ENCODE assay signal across 8 mouse cellular contexts in genomic region chr19:4306190-4306577, GRCm38 (mm10). TPM values are rescaled to one million over a fixed set of nuclear protein-coding genes. Genes with fewer than 3 reads are reported as not detected.
A peak's percentile ranks its signal among the peaks of the same experiment; 100 is the strongest.
DNase-seq lines count a peak whose midpoint lies in the region; ATAC-seq and TF ChIP-seq lines count a peak whose summit lies in the region.

Gene Grk2 (minus strand): TSS chr19:4306222.

- peak within 1 kb of the TSS; percentile 83 for H3K4me2 ChIP-seq in heart, embryonic 15.5 days
- peak within 1 kb of the TSS; percentile 87 for H3K4me2 ChIP-seq in liver, embryonic 16.5 days (ENCODE audit: low read depth, low read length)
- peak within 1 kb of the TSS; percentile 79 for H3K4me2 ChIP-seq in neural tube, embryonic 12.5 days (replicated peaks)
- H3K4me2 ChIP-seq in stomach, postnatal 0 days (replicated peaks; ENCODE audit: low read depth): peak within 1 kb of the TSS; percentile 88

- no peaks in the 10 kb centered on the region; the same call in 1 of the 2 replicates for H3K36me3 ChIP-seq in forebrain, embryonic 10.5 days (replicated peaks)
- H3K36me3 ChIP-seq in heart, embryonic 15.5 days: no peaks in the 10 kb centered on the region
- no peaks in the 10 kb centered on the region for H3K36me3 ChIP-seq in liver, embryonic 16.5 days (ENCODE audit: control insufficient read depth, insufficient read depth)
- H3K36me3 ChIP-seq in neural tube, embryonic 12.5 days: no peaks in the 10 kb centered on the region
- no peaks in the 10 kb centered on the region for H3K36me3 ChIP-seq in stomach, postnatal 0 days (ENCODE audit: control insufficient read depth, insufficient read depth, low read length)

- no peaks in the 10 kb centered on the region for H3K27me3 ChIP-seq in forebrain, embryonic 10.5 days (ENCODE audit: poor library complexity, severe bottlenecking)
- no peaks in the 10 kb centered on the region for H3K27me3 ChIP-seq in heart, embryonic 15.5 days
- no peaks in the 10 kb centered on the region for H3K27me3 ChIP-seq in liver, embryonic 16.5 days (ENCODE audit: control insufficient read depth, insufficient read depth, low read depth, low read length)
- H3K27me3 ChIP-seq in neural tube, embryonic 12.5 days (replicated peaks): no peaks in the 10 kb centered on the region
- no peaks in the 10 kb centered on the region for H3K27me3 ChIP-seq in stomach, postnatal 0 days (ENCODE audit: control insufficient read depth, insufficient read depth, low read length)

- WGBS in forebrain, embryonic 10.5 days: 2% methylated on average over 43 of the region's 46 CpGs
- WGBS in heart, embryonic 15.5 days: under 1% methylated on average over 26 of the region's 46 CpGs
- under 1% methylated on average over 26 of the region's 46 CpGs for WGBS in liver, embryonic 16.5 days (ENCODE audit: insufficient replicate concordance)
- WGBS in neural tube, embryonic 12.5 days: under 1% methylated on average over 17 of the region's 46 CpGs
- WGBS in stomach, postnatal 0 days: 0% methylated on average over 4 of the region's 46 CpGs

- TF ChIP-seq CTCF in stomach, postnatal 0 days (IDR thresholded peaks at IDR 0.05; ENCODE audit: low read depth): peak; percentile 71

- peak; percentile 75 for DNase-seq in forebrain, embryonic 10.5 days (ENCODE audit: extremely low spot score, low spot score)
- DNase-seq in kidney, postnatal 14 days: peak; percentile 90
- DNase-seq in stomach, postnatal 0 days (ENCODE audit: low spot score): peak; percentile 87

- H3K4me3 ChIP-seq in brown adipose tissue, adult 24 weeks (ENCODE audit: insufficient read depth, low read depth, low read length): peak within 1 kb of the TSS; percentile 84
- H3K4me3 ChIP-seq in forebrain, embryonic 10.5 days: peak within 1 kb of the TSS; percentile 95
- H3K4me3 ChIP-seq in heart, embryonic 15.5 days: peak within 1 kb of the TSS; percentile 70
- H3K4me3 ChIP-seq in liver, embryonic 16.5 days (ENCODE audit: low read depth, low read length): peak within 1 kb of the TSS; percentile 92
- H3K4me3 ChIP-seq in neural tube, embryonic 12.5 days: peak within 1 kb of the TSS; percentile 93
- H3K4me3 ChIP-seq in stomach, postnatal 0 days (ENCODE audit: low read depth, low read length): peak within 1 kb of the TSS; percentile 94

- peak within 1 kb of the TSS; percentile 96 for H3K9ac ChIP-seq in heart, embryonic 15.5 days
- peak within 1 kb of the TSS; percentile 96 for H3K9ac ChIP-seq in liver, embryonic 16.5 days (ENCODE audit: low read depth, low read length)
- peak within 1 kb of the TSS; percentile 89 for H3K9ac ChIP-seq in neural tube, embryonic 12.5 days
- peak within 1 kb of the TSS; percentile 93 for H3K9ac ChIP-seq in stomach, postnatal 0 days (ENCODE audit: low read length)

- peak within 1 kb of the TSS; percentile 73 for H3K27ac ChIP-seq in brown adipose tissue, adult 24 weeks (replicated peaks; ENCODE audit: low read depth, low read length)
- H3K27ac ChIP-seq in forebrain, embryonic 10.5 days: peak within 1 kb of the TSS; percentile 93
- peak within 1 kb of the TSS; percentile 74 for H3K27ac ChIP-seq in heart, embryonic 15.5 days
- H3K27ac ChIP-seq in liver, embryonic 16.5 days (ENCODE audit: low read length): peak within 1 kb of the TSS; percentile 89
- H3K27ac ChIP-seq in neural tube, embryonic 12.5 days: peak within 1 kb of the TSS; percentile 64; the same call in 1 of the 2 replicates
- peak within 1 kb of the TSS; percentile 95 for H3K27ac ChIP-seq in stomach, postnatal 0 days (replicated peaks)

- ATAC-seq in CD4-positive, CD25-positive, alpha-beta regulatory T cell, adult 4 months: peak; percentile 15
- ATAC-seq in heart, embryonic 15.5 days (replicated peaks; ENCODE audit: insufficient number of reproducible peaks, insufficient read depth, low FRiP score, low read depth): peak; percentile 77
- ATAC-seq in liver, embryonic 16.5 days (ENCODE audit: low read depth): peak; percentile 86
- peak; percentile 70 for ATAC-seq in neural tube, embryonic 12.5 days (ENCODE audit: low FRiP score, low read depth)
- ATAC-seq in stomach, postnatal 0 days (ENCODE audit: low FRiP score, low TSS enrichment): peak; percentile 81

- peaks cover 33% of the 10 kb centered on the region for H3K4me1 ChIP-seq in brown adipose tissue, adult 24 weeks (ENCODE audit: control insufficient read depth, insufficient read depth, insufficient read length, low read length)
- H3K4me1 ChIP-seq in forebrain, embryonic 10.5 days: peaks cover 49% of the 10 kb centered on the region
- H3K4me1 ChIP-seq in heart, embryonic 15.5 days (replicated peaks): peaks cover 51% of the 10 kb centered on the region
- H3K4me1 ChIP-seq in liver, embryonic 16.5 days (ENCODE audit: control insufficient read depth, low read depth, low read length): peaks cover 33% of the 10 kb centered on the region
- H3K4me1 ChIP-seq in neural tube, embryonic 12.5 days: peaks cover 48% of the 10 kb centered on the region
- peaks cover 14% of the 10 kb centered on the region for H3K4me1 ChIP-seq in stomach, postnatal 0 days (replicated peaks; ENCODE audit: control insufficient read depth, insufficient read depth)

- H3K9me3 ChIP-seq in forebrain, embryonic 10.5 days: no peaks in the 10 kb centered on the region
- no peaks in the 10 kb centered on the region for H3K9me3 ChIP-seq in heart, embryonic 15.5 days (replicated peaks)
- no peaks in the 10 kb centered on the region for H3K9me3 ChIP-seq in liver, embryonic 16.5 days (replicated peaks; ENCODE audit: control insufficient read depth, low read length)
- no peaks in the 10 kb centered on the region for H3K9me3 ChIP-seq in neural tube, embryonic 12.5 days
- no peaks in the 10 kb centered on the region for H3K9me3 ChIP-seq in stomach, postnatal 0 days (ENCODE audit: control insufficient read depth, low read length)

- TF ChIP-seq EP300 in stomach, postnatal 0 days (optimal IDR thresholded peaks at IDR 0.05): no peak

RNA-seq across cellular contexts. Expression of gene Grk2, which starts in this region (rescaled TPM):
- 100 to 1,000 TPM in 1 of 2 experiments, 10 to 100 TPM in 1; 93.7 to 101 TPM for polyA plus RNA-seq in CD4-positive, CD25-positive, alpha-beta regulatory T cell, adult 4 months (2017; shearing (Covaris generic))
- 30.7 and 35.9 TPM in 2 replicates for polyA plus RNA-seq in brown adipose tissue, adult 24 weeks (2012; ENCODE audit: insufficient read depth, insufficient read length, missing spikeins)
- 13.6 and 15.0 TPM in 2 replicates for polyA plus RNA-seq in forebrain, embryonic 10.5 days (2016; fragmentation: Nextera tagmentation; extraction: Ambion mirVana)
- polyA plus RNA-seq in heart, embryonic 15.5 days (2015; fragmentation: Nextera tagmentation; extraction: Ambion mirVana): 9.8 and 18.2 TPM in 2 replicates
- 7.8 and 9.5 TPM in 2 replicates for polyA plus RNA-seq in liver, embryonic 16.5 days (2015; fragmentation: Nextera tagmentation; extraction: Ambion mirVana)
- 19.7 and 21.2 TPM in 2 replicates for polyA plus RNA-seq in neural tube, embryonic 12.5 days (2016; fragmentation: Nextera tagmentation; extraction: Ambion mirVana)
- 19.3 and 25.5 TPM in 2 replicates for polyA plus RNA-seq in stomach, postnatal 0 days (2015; fragmentation: Nextera tagmentation; extraction: Ambion mirVana)

Comparison
In these comparisons a context has a peak if more than half of its experiments do, and no peak if none do; other contexts are left out.
1. Peak in every context shown above with its lines: DNase-seq, ATAC-seq, H3K4me3 ChIP-seq and H3K27ac ChIP-seq.
2. ATAC-seq: peak in every context shown above with its lines; median percentile 86 in liver, embryonic 16.5 days; 81 in stomach, postnatal 0 days; 77 in heart, embryonic 15.5 days; 70 in neural tube, embryonic 12.5 days; 15 in CD4-positive, CD25-positive, alpha-beta regulatory T cell, adult 4 months.